Mouse (Mus musculus) cortical plate, adult 2 months (tissue): Measurements from ENCODE around the gene Inhbe. TPM values are rescaled to one million over a fixed set of nuclear protein-coding genes. Genes with fewer than 3 reads are reported as not detected.

ENCODE experiments used
- H3K27ac ChIP-seq: fragments of 200-500 bp; 2 replicates; pipeline ENCODE4 v1.5.1; 2012; ENCODE audit warnings: low read length, control low read depth, inconsistent platforms; ENCODE audit not compliant: insufficient read depth
- H3K4me1 ChIP-seq: fragments of 200-500 bp; 2 replicates; pipeline ENCODE4 v1.6.1; 2011; ENCODE audit warnings: low read length; ENCODE audit not compliant: control insufficient read depth, insufficient read depth
- H3K4me3 ChIP-seq: fragments of 200-500 bp; 2 replicates; pipeline ENCODE4 v1.5.1; 2011; ENCODE audit warnings: mild to moderate bottlenecking, low read length, control low read depth; ENCODE audit not compliant: insufficient read depth
- CTCF ChIP-seq: fragments of 200-500 bp; IDR thresholded peaks from 2 replicates; pipeline ENCODE4 v1.5.1; 2011; ENCODE audit warnings: mild to moderate bottlenecking, control low read depth, low read length; ENCODE audit not compliant: insufficient read depth; ENCODE audit errors: extremely low read depth
- POLR2A ChIP-seq: fragments of 200-500 bp; IDR thresholded peaks from 2 replicates; pipeline ENCODE4 v1.6.1; 2011; ENCODE audit warnings: mild to moderate bottlenecking, low read length, control low read depth; ENCODE audit not compliant: insufficient read depth; ENCODE audit errors: extremely low read depth
- polyA plus RNA-seq: library from polyadenylated mRNA; depleted of rRNA; stranded (reverse); fragments of >200 nt; gene quantifications from 2 replicates; pipeline ENCODE4 v1.2.3, GENCODE M21; 2012

Inhbe gene
- polyA plus RNA-seq, 1 experiment, result 0.10 TPM

- TF ChIP-seq POLR2A, result no peak
- TF ChIP-seq CTCF, result no peak
- Histone ChIP-seq H3K27ac (no peak overlapping the region), H3K4me3 (peak overlapping the region; percentile 38), H3K4me1 (peaks cover 1% of the 10 kb centered on the region; the same call in 1 of the 2 replicates)
Measured at GRCm38 (mm10) chr10:127339683-127340576, 14.3 kb downstream of the Inhbe start.

- peaks cover 1% of the 10 kb centered on the region; the same call in 1 of the 2 replicates for H3K4me1 ChIP-seq
- no peak overlapping the region for H3K27ac ChIP-seq
- peak overlapping the region; percentile 38 for H3K4me3 ChIP-seq
- TF ChIP-seq POLR2A (no peak), CTCF (peak; percentile 91)
Measured at GRCm38 (mm10) chr10:127338930-127339682, 15.1 kb downstream of the Inhbe start.

- no peak overlapping the region for H3K27ac ChIP-seq
- no peak overlapping the region for H3K4me3 ChIP-seq
- no peak for TF ChIP-seq CTCF
- TF ChIP-seq POLR2A, result no peak
- H3K4me1 ChIP-seq, result peaks cover 1% of the 10 kb centered on the region; the same call in 1 of the 2 replicates
Measured at GRCm38 (mm10) chr10:127337536-127338099, 16.6 kb downstream of the Inhbe start.

GRCm38 (mm10) chr10:127336952-127337351 lies 17.3 kb downstream of the Inhbe start:
- TF ChIP-seq CTCF (no peak), POLR2A (no peak)
- no peak overlapping the region for H3K27ac ChIP-seq
- H3K4me1 ChIP-seq, result peaks cover 1% of the 10 kb centered on the region; the same call in 1 of the 2 replicates
- no peak overlapping the region for H3K4me3 ChIP-seq

GRCm38 (mm10) chr10:127335271-127335670 lies 18.9 kb downstream of the Inhbe start:
- TF ChIP-seq POLR2A (no peak), CTCF (no peak)
- H3K4me3 ChIP-seq, result no peak overlapping the region
- H3K4me1 ChIP-seq, result peaks cover 1% of the 10 kb centered on the region; the same call in 1 of the 2 replicates
- H3K27ac ChIP-seq, result no peak overlapping the region

GRCm38 (mm10) chr10:127333152-127333551 lies 21.1 kb downstream of the Inhbe start:
- Histone ChIP-seq H3K4me3 (no peak overlapping the region), H3K27ac (no peak overlapping the region), H3K4me1 (no peaks in the 10 kb centered on the region)
- no peak for TF ChIP-seq POLR2A
- TF ChIP-seq CTCF, result peak; percentile 28

- no peak for TF ChIP-seq POLR2A
- TF ChIP-seq CTCF, result 0 out of 2 replicates have a peak, but pooled peaks have one; percentile 0
- Histone ChIP-seq H3K4me3 (no peak overlapping the region), H3K4me1 (no peaks in the 10 kb centered on the region), H3K27ac (no peak overlapping the region)
Measured at GRCm38 (mm10) chr10:127332211-127332874, 21.9 kb downstream of the Inhbe start.

- Histone ChIP-seq H3K4me3 (no peak overlapping the region), H3K4me1 (no peaks in the 10 kb centered on the region)
Measured at GRCm38 (mm10) chr10:127330212-127330611, 24.0 kb downstream of the Inhbe start.

More at GRCm38 (mm10) chr10:127330212-127330611, 24.0 kb downstream of the Inhbe start:
- TF ChIP-seq CTCF (no peak), POLR2A (no peak)
- no peak overlapping the region for H3K27ac ChIP-seq
